Comparison of ENCODE assay signal across 15 mouse cellular contexts in genomic region chr9:32931266-32932005, GRCm38 (mm10).
DNase-seq lines count a peak whose midpoint lies in the region; ATAC-seq and TF ChIP-seq lines count a peak whose summit lies in the region.
"Had no signal": no experiment of that assay in that cellular context is flagged by ENCODE, and none has a peak within 500 bp of the region (broad histone marks: within the 10 kb centered on the region; RNA-seq: fewer than 3 reads in every experiment).

No protein-coding gene starts in this region.

- no peak for TF ChIP-seq EP300 in stomach, postnatal 0 days (optimal IDR thresholded peaks at IDR 0.05)

- H3K4me2 ChIP-seq in stomach, postnatal 0 days (replicated peaks; ENCODE audit: low read depth), result no peak overlapping the region; the same call in 1 of the 2 replicates
- no peak overlapping the region for H3K4me2 ChIP-seq in midbrain, embryonic 13.5 days (replicated peaks)
- H3K4me2 ChIP-seq in forebrain, embryonic 13.5 days, result no peak overlapping the region
- H3K4me2 ChIP-seq: hindbrain, embryonic 12.5 days; lung, embryonic 15.5 days; stomach, embryonic 15.5 days had no signal

- DNase-seq in embryo, embryonic 10 days (ENCODE audit: low spot score), result peak; percentile 13
- DNase-seq in embryo, embryonic 9.5 days (ENCODE audit: extremely low spot score), result no peak
- peak; percentile 35 for DNase-seq in ZHBTc4 (ENCODE audit: low read depth, low spot score)
- DNase-seq in fibroblast of lung, adult 2 months (ENCODE audit: low read depth), result peak; percentile 53
- DNase-seq in stomach, postnatal 0 days (ENCODE audit: low spot score), result no peak
- DNase-seq in left cerebral cortex, postnatal 10 days (ENCODE audit: extremely low spot score in 1 of 2, low spot score in 2 of 2), result no peak
- DNase-seq: kidney, adult 9 months; liver had no signal

- peak; percentile 19; the same call in 1 of the 2 replicates for TF ChIP-seq CTCF in stomach, postnatal 0 days (IDR thresholded peaks at IDR 0.05; ENCODE audit: low read depth)

- no peaks in the 10 kb centered on the region for H3K36me3 ChIP-seq in stomach, postnatal 0 days (ENCODE audit: control insufficient read depth, insufficient read depth, low read length)
- no peaks in the 10 kb centered on the region for H3K36me3 ChIP-seq in midbrain, embryonic 13.5 days
- H3K36me3 ChIP-seq in forebrain, embryonic 13.5 days (ENCODE audit: poor library complexity, severe bottlenecking), result no peaks in the 10 kb centered on the region
- H3K36me3 ChIP-seq: G1E; hindbrain, embryonic 12.5 days; lung, embryonic 15.5 days; stomach, embryonic 15.5 days had no signal

- H3K27ac ChIP-seq in stomach, postnatal 0 days (replicated peaks), result no peak overlapping the region
- H3K27ac ChIP-seq in midbrain, embryonic 13.5 days, result no peak overlapping the region
- no peak overlapping the region for H3K27ac ChIP-seq in forebrain, embryonic 13.5 days
- H3K27ac ChIP-seq: hindbrain, embryonic 12.5 days; lung, embryonic 15.5 days; stomach, embryonic 15.5 days had no signal

- H3K4me3 ChIP-seq in stomach, postnatal 0 days (ENCODE audit: low read depth, low read length), result no peak overlapping the region
- no peak overlapping the region for H3K4me3 ChIP-seq in midbrain, embryonic 13.5 days (replicated peaks)
- no peak overlapping the region for H3K4me3 ChIP-seq in forebrain, embryonic 13.5 days
- H3K4me3 ChIP-seq: hindbrain, embryonic 12.5 days; lung, embryonic 15.5 days; myocyte; stomach, embryonic 15.5 days had no signal

- 52% methylated on average over 10 of the region's 10 CpGs for whole genome bisulfite sequencing in stomach, postnatal 0 days
- WGBS in midbrain, embryonic 13.5 days, result 81% methylated on average over 10 of the region's 10 CpGs
- WGBS in forebrain, embryonic 13.5 days, result 83% methylated on average over 10 of the region's 10 CpGs

- no peaks in the 10 kb centered on the region for H3K9me3 ChIP-seq in stomach, postnatal 0 days (ENCODE audit: control insufficient read depth, low read length)
- no peaks in the 10 kb centered on the region for H3K9me3 ChIP-seq in midbrain, embryonic 13.5 days
- H3K9me3 ChIP-seq in forebrain, embryonic 13.5 days (replicated peaks), result no peaks in the 10 kb centered on the region
- H3K9me3 ChIP-seq: G1E; hindbrain, embryonic 12.5 days; lung, embryonic 15.5 days; stomach, embryonic 15.5 days had no signal

- no peak overlapping the region for H3K9ac ChIP-seq in stomach, postnatal 0 days (ENCODE audit: low read length)
- no peak overlapping the region for H3K9ac ChIP-seq in midbrain, embryonic 13.5 days (replicated peaks)
- no peak overlapping the region for H3K9ac ChIP-seq in forebrain, embryonic 13.5 days
- H3K9ac ChIP-seq: hindbrain, embryonic 12.5 days; lung, embryonic 15.5 days; stomach, embryonic 15.5 days had no signal

- no peaks in the 10 kb centered on the region for H3K4me1 ChIP-seq in stomach, postnatal 0 days (replicated peaks; ENCODE audit: control insufficient read depth, insufficient read depth)
- no peaks in the 10 kb centered on the region for H3K4me1 ChIP-seq in midbrain, embryonic 13.5 days (replicated peaks)
- no peaks in the 10 kb centered on the region for H3K4me1 ChIP-seq in forebrain, embryonic 13.5 days

- no peak for ATAC-seq in stomach, postnatal 0 days (ENCODE audit: low FRiP score, low TSS enrichment)
- no peak for ATAC-seq in midbrain, embryonic 13.5 days
- ATAC-seq in forebrain, embryonic 13.5 days, result no peak

- intact Hi-C loops in left cerebral cortex, postnatal 10 days (cut with DNase I), result no loop called here

- H3K27me3 ChIP-seq in stomach, postnatal 0 days (ENCODE audit: control insufficient read depth, insufficient read depth, low read length), result no peaks in the 10 kb centered on the region
- H3K27me3 ChIP-seq in midbrain, embryonic 13.5 days, result no peaks in the 10 kb centered on the region
- H3K27me3 ChIP-seq in forebrain, embryonic 13.5 days, result no peaks in the 10 kb centered on the region
- H3K27me3 ChIP-seq: hindbrain, embryonic 12.5 days; lung, embryonic 15.5 days; stomach, embryonic 15.5 days had no signal

Comparison
In these comparisons a context has a peak if more than half of its experiments do, and no peak if none do; other contexts are left out.
1. DNase-seq: peak in embryo, embryonic 10 days (single experiment), ZHBTc4 (single experiment) and fibroblast of lung, adult 2 months (single experiment); none in embryo, embryonic 9.5 days (single experiment), stomach, postnatal 0 days (single experiment) and left cerebral cortex, postnatal 10 days (0 of 2).